Mouse (Mus musculus) thymus, adult 2 months (tissue): ENCODE results near the gene Clip4.

ENCODE experiments used
- CTCF ChIP-seq: fragments of 200-500 bp; IDR thresholded peaks from 2 replicates; pipeline ENCODE4 v1.5.1; 2012; ENCODE audit warnings: mild to moderate bottlenecking, control low read depth, low read length, moderate library complexity, borderline replicate concordance; ENCODE audit not compliant: control insufficient read depth, poor library complexity, insufficient read depth; ENCODE audit errors: extremely low read depth
- POLR2A ChIP-seq: fragments of 200-500 bp; IDR thresholded peaks from 2 replicates; pipeline ENCODE4 v1.6.1; 2012; ENCODE audit warnings: mild to moderate bottlenecking, low read length, control low read depth, moderate library complexity; ENCODE audit not compliant: control insufficient read depth, poor library complexity, insufficient read depth; ENCODE audit errors: extremely low read depth

- TF ChIP-seq POLR2A: no peak
- TF ChIP-seq CTCF: no peak
These were observed 20.7 kb upstream of the Clip4 start for GRCm38 (mm10) chr17:71747561-71747960.
